Mouse (Mus musculus): ENCODE measurements at regions not wholly inside any gene's neighbourhood (a gene's known extent, or its start where the extent isn't known, plus 50 kb on each side); places are given as distances from the start of the nearest gene placed in this dataset.

DNA sequence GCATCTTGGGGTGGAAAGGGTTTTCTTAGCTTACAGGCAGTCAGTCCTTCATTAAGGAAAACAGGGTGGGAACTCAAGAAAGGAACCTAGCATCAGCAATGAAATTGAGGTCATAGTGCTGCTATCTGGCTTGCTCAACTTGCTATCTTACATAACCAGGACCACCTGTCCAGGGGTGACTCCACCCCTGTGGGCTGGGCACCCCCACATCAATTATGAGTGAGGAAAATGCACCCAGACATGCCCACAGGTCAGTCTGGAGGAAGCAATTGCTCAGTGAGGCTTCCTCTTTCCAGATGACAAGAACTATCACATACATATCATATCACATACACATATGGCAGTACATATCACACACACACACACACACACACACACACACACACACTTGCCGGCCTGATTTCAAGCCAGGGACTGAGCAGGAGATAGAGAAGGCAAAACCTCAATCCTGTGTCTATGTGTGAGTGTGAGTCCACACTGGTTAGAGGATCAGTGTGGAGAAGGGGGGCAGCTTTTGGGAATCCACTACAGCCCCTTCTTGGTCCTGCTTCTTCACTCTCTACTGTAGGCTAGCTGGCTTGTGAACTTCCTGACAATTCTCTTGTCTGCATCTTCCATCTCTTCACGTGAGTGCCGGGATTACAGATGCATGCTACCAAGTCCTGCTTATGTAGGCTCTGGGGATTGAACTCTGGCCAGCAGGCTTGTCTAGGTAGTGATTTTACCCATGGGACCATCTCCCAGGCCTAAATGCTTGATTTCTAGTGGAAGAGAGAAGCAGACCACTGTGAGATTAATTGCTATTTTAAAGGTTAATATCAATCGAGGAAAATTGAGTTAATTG is 96.4 kb upstream of the Pgrmc2 start:
- TF ChIP-seq CTCF (IDR thresholded peaks at IDR 0.05; ENCODE audit: low read depth, low read length) (no peak), POLR2A (IDR thresholded peaks at IDR 0.05; ENCODE audit: extremely low read depth, insufficient read depth, low read length) (no peak)
